Mouse (Mus musculus) neural tube, postnatal 0 days (tissue): ENCODE measurements around the gene Olfr237-ps1. TPM values are rescaled to one million over a fixed set of nuclear protein-coding genes. Genes with fewer than 3 reads are reported as not detected.

ENCODE experiments used
- polyA plus RNA-seq: library from polyadenylated mRNA; unstranded; fragments of >200 nt; fragmentation: Nextera tagmentation; extraction: Ambion mirVana; gene quantifications from 2 replicates; pipeline ENCODE4 v1.2.1, GENCODE M21; 2015

The Olfr237-ps1 gene
- not detected in 2 replicates for polyA plus RNA-seq

GRCm38 (mm10) chr6:43146267-43146666, at the start of gene Olfr237-ps1:
Gene Olfr237-ps1, plus strand, starts transcription at chr6:43146567.

DNA sequence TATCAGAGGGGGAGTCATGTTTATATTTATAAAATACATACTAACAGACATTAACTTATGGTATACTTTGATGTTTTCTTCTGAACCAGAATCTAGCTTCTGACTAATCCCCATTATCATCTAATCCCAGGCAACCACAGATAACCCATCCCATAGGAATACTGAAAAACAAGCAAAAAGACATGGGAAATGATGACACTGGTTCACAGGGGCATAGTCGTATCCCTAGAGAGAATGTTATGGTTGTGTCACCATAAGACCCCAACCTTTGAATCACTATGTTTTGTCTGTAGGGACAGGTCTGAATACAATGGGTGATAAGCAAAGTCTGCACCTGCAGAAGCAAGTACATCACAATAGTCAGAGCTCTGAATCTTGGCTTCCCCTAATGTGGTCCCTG, 40.3 kb upstream of the Olfr237-ps1 start, which contains the start of gene Olfr441:
Gene Olfr441, plus strand, starts transcription at position 301 of the 400 bp plus-strand sequence.

GRCm38 (mm10) chr6:43162982-43163381, 16.6 kb downstream of the Olfr237-ps1 start, which contains the start of gene Olfr437:
Gene Olfr437, plus strand, starts transcription at chr6:43163282.

DNA sequence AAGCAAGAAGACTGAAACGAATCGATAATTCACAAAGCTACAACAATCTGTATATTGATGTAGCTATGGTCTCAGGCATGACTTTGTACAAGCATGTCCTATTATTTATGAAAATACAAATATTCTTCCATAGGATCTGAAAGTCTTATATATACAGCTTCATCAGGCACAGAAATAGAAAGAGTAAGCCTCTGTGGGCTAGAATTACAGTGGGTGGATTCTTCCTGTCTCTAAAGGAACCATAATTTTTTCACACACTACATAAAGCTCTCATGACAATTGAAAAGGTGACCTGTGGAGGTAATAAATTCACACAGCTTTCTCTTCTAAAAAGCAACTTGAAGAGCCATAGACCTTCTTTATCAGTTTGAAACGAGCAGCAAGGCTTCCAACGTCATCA, 25.5 kb downstream of the Olfr237-ps1 start, which contains the start of gene Olfr13:
Gene Olfr13, plus strand, starts transcription at position 301 of the 400 bp plus-strand sequence.

DNA sequence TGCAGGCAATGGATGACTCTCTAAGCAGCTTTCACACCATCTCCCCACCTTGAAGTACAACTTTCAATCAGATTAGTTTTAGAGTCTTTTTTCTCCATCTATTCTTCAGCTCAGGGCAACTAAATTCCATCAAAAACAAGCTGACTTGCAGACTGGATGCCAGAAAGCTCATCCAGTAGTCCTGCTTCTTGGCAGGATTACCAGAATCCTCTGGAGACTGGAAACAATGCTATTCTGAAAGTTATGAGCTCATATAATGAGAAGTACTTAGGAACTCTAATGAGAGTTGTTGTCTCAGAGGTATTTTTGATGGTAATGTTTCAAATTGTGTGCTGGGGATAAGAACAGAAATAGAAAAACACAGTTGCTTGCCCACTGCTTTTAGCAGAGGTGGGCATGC, 50.4 kb downstream of the Olfr237-ps1 start, which contains the start of gene Olfr435:
Gene Olfr435, plus strand, starts transcription at position 366 of the 400 bp plus-strand sequence.

Other genes starting within 250 kb of the Olfr237-ps1 start
- gene Olfr447, start 237.7 kb upstream of the Olfr237-ps1 start, polyA plus RNA-seq, result not detected in 2 replicates
- not detected in 2 replicates for gene Olfr446, start 225.2 kb upstream of the Olfr237-ps1 start, polyA plus RNA-seq
- gene Olfr444, start 197.5 kb upstream of the Olfr237-ps1 start, polyA plus RNA-seq, result not detected in 2 replicates
- not detected in 2 replicates for gene Olfr441, start 40.2 kb upstream of the Olfr237-ps1 start, polyA plus RNA-seq
- not detected in 2 replicates for gene Olfr437, start 16.7 kb downstream of the Olfr237-ps1 start, polyA plus RNA-seq
- not detected in 2 replicates for gene Olfr13, start 25.6 kb downstream of the Olfr237-ps1 start, polyA plus RNA-seq
- gene Olfr435, start 50.6 kb downstream of the Olfr237-ps1 start, polyA plus RNA-seq, result not detected in 2 replicates
- not detected in 2 replicates for gene Olfr434, start 66.5 kb downstream of the Olfr237-ps1 start, polyA plus RNA-seq
- gene Olfr47, start 85.0 kb downstream of the Olfr237-ps1 start, polyA plus RNA-seq, result not detected in 2 replicates
- 1.6 and 2.7 TPM in 2 replicates for gene Arhgef5, start 119.0 kb downstream of the Olfr237-ps1 start, polyA plus RNA-seq
- not detected in 2 replicates for gene Nobox, start 163.0 kb downstream of the Olfr237-ps1 start, polyA plus RNA-seq